Mouse (Mus musculus): ENCODE results near the gene Olfr1265.

DNA sequence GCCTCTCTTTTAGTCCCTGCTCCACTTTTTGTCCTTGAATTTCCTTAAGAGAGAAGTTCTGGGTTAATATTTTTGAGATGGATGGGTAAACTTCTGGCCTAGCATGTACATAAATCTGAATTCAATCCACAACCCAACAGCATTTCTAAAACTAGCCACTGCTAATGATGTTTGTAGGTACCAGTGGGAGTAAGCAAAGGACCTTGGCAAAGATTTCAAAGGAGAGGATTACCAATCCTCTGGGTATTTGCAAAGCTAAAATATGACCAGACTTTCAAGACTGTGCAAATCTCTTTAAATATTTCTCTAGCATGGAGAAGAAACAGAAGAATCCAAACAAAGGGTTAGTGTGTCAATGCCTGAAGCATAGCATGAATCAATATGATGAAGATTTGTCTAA, 35.3 kb upstream of the Olfr1265 start, which contains the start of gene Olfr1262:
- TF ChIP-seq CTCF (IDR thresholded peaks at IDR 0.05; ENCODE audit: insufficient read depth, low read depth, low read length) (no peak), POLR2A (IDR thresholded peaks at IDR 0.05; ENCODE audit: insufficient read depth, low read depth, low read length) (no peak)
